Mouse (Mus musculus): Measurements from ENCODE around the gene Dcst1. TPM values are rescaled to one million over a fixed set of nuclear protein-coding genes. Genes with fewer than 3 reads are reported as not detected.

Gene Dcst1
- total RNA-seq, 2 experiments from 2014 or later: not detected

- no peak for ATAC-seq (ENCODE audit: poor library complexity, severe bottlenecking)
These were observed 48.9 kb downstream of the Dcst1 start for GRCm38 (mm10) chr3:89315930-89316831.

GRCm38 (mm10) chr3:89315195-89315929, 49.7 kb downstream of the Dcst1 start:
- ATAC-seq (ENCODE audit: poor library complexity, severe bottlenecking): peak; percentile 45; the same call in 1 of the 2 replicates

GRCm38 (mm10) chr3:89314791-89315190, 50.3 kb downstream of the Dcst1 start:
- ATAC-seq (ENCODE audit: poor library complexity, severe bottlenecking): no peak

- no peak for ATAC-seq (ENCODE audit: poor library complexity, severe bottlenecking)
These were observed 50.7 kb downstream of the Dcst1 start for GRCm38 (mm10) chr3:89314340-89314739.

- ATAC-seq (ENCODE audit: poor library complexity, severe bottlenecking): peak; percentile 80
These were observed 57.0 kb downstream of the Dcst1 start for GRCm38 (mm10) chr3:89308089-89308488.

GRCm38 (mm10) chr3:89305551-89306325, 59.3 kb downstream of the Dcst1 start:
- ATAC-seq (ENCODE audit: poor library complexity, severe bottlenecking): no peak

GRCm38 (mm10) chr3:89305105-89305504, 59.9 kb downstream of the Dcst1 start:
- no peak for ATAC-seq (ENCODE audit: poor library complexity, severe bottlenecking)

GRCm38 (mm10) chr3:89304440-89304839, 60.6 kb downstream of the Dcst1 start:
- no peak for ATAC-seq (ENCODE audit: poor library complexity, severe bottlenecking)

GRCm38 (mm10) chr3:89300514-89300913, 64.5 kb downstream of the Dcst1 start:
- no peak for ATAC-seq (ENCODE audit: poor library complexity, severe bottlenecking)

Other genes starting within 250 kb of the Dcst1 start
- gene Pklr, start 229.1 kb downstream of the Dcst1 start, total RNA-seq (2015): 1.2 and 4.0 TPM in 2 replicates
- 1.4 and 8.0 TPM in 2 replicates for gene Pklr, start 229.1 kb downstream of the Dcst1 start, total RNA-seq (2017)
- gene Hcn3, start 205.1 kb downstream of the Dcst1 start, total RNA-seq (2015): not detected in 2 replicates
- not detected in 2 replicates for gene Hcn3, start 205.1 kb downstream of the Dcst1 start, total RNA-seq (2017)
- gene Clk2, start 200.5 kb downstream of the Dcst1 start, total RNA-seq (2015): 38.1 and 38.4 TPM in 2 replicates
- gene Clk2, start 200.5 kb downstream of the Dcst1 start, total RNA-seq (2017): 47.1 and 48.5 TPM in 2 replicates
- gene Scamp3, start 187.8 kb downstream of the Dcst1 start, total RNA-seq (2015): 43.0 and 52.9 TPM in 2 replicates
- gene Scamp3, start 187.8 kb downstream of the Dcst1 start, total RNA-seq (2017): 17.9 and 18.1 TPM in 2 replicates
- gene Fam189b, start 182.1 kb downstream of the Dcst1 start, total RNA-seq (2015): 11.2 and 13.5 TPM in 2 replicates
- 3.3 and 5.6 TPM in 2 replicates for gene Fam189b, start 182.1 kb downstream of the Dcst1 start, total RNA-seq (2017)
- gene Gba, start 162.3 kb downstream of the Dcst1 start, total RNA-seq (2015): 77.6 and 78.1 TPM in 2 replicates
- 71.1 and 79.5 TPM in 2 replicates for gene Gba, start 162.3 kb downstream of the Dcst1 start, total RNA-seq (2017)
- gene Thbs3, start 150.1 kb downstream of the Dcst1 start, total RNA-seq (2015): 0.07 TPM in 1 of 2 replicates, not detected in the other
- 0.12 and 0.70 TPM in 2 replicates for gene Thbs3, start 150.1 kb downstream of the Dcst1 start, total RNA-seq (2017)
- 49.5 and 57.8 TPM in 2 replicates for gene Mtx1, start 138.2 kb downstream of the Dcst1 start, total RNA-seq (2015)
- 41.8 and 45.3 TPM in 2 replicates for gene Mtx1, start 138.2 kb downstream of the Dcst1 start, total RNA-seq (2017)
- gene Muc1, start 136.2 kb downstream of the Dcst1 start, total RNA-seq (2015): 0.25 and 0.58 TPM in 2 replicates
- 0.18 TPM in 1 of 2 replicates, not detected in the other for gene Muc1, start 136.2 kb downstream of the Dcst1 start, total RNA-seq (2017)
- gene Krtcap2, start 119.3 kb downstream of the Dcst1 start, total RNA-seq (2015): 142 and 167 TPM in 2 replicates
- gene Krtcap2, start 119.3 kb downstream of the Dcst1 start, total RNA-seq (2017): 159 and 189 TPM in 2 replicates
- gene Trim46, start 118.9 kb downstream of the Dcst1 start, total RNA-seq (2015): 0.39 and 0.80 TPM in 2 replicates
- 0.55 TPM in 1 of 2 replicates, not detected in the other for gene Trim46, start 118.9 kb downstream of the Dcst1 start, total RNA-seq (2017)
- 84.6 and 95.5 TPM in 2 replicates for gene Dpm3, start 105.9 kb downstream of the Dcst1 start, total RNA-seq (2015)
- gene Dpm3, start 105.9 kb downstream of the Dcst1 start, total RNA-seq (2017): 72.1 and 82.3 TPM in 2 replicates
- gene Slc50a1, start 94.7 kb downstream of the Dcst1 start, total RNA-seq (2015): 42.9 and 68.4 TPM in 2 replicates
- 31.5 and 52.2 TPM in 2 replicates for gene Slc50a1, start 94.7 kb downstream of the Dcst1 start, total RNA-seq (2017)
- gene Efna1, start 84.1 kb downstream of the Dcst1 start, total RNA-seq (2015): not detected in 2 replicates
- gene Efna1, start 84.1 kb downstream of the Dcst1 start, total RNA-seq (2017): not detected in 2 replicates
- not detected in 2 replicates for gene Efna3, start 42.3 kb downstream of the Dcst1 start, total RNA-seq (2015)
- gene Efna3, start 42.3 kb downstream of the Dcst1 start, total RNA-seq (2017): not detected in 2 replicates
- 0.16 and 0.33 TPM in 2 replicates for gene Efna4, start 27.2 kb downstream of the Dcst1 start, total RNA-seq (2015)
- not detected in 2 replicates for gene Efna4, start 27.2 kb downstream of the Dcst1 start, total RNA-seq (2017)
- 107 and 135 TPM in 2 replicates for gene Adam15, start 15.3 kb downstream of the Dcst1 start, total RNA-seq (2015)
- gene Adam15, start 15.3 kb downstream of the Dcst1 start, total RNA-seq (2017): 100 and 124 TPM in 2 replicates
- not detected in 2 replicates for gene Dcst2, start 3.3 kb downstream of the Dcst1 start, total RNA-seq (2015)
- gene Dcst2, start 3.3 kb downstream of the Dcst1 start, total RNA-seq (2017): not detected in 2 replicates
- gene Zbtb7b, start 29.5 kb upstream of the Dcst1 start, total RNA-seq (2015): 38.9 and 41.1 TPM in 2 replicates
- gene Zbtb7b, start 29.5 kb upstream of the Dcst1 start, total RNA-seq (2017): 63.8 and 71.3 TPM in 2 replicates
- gene Lenep, start 37.5 kb upstream of the Dcst1 start, total RNA-seq (2015): 1.6 and 2.3 TPM in 2 replicates
- 0.37 and 0.44 TPM in 2 replicates for gene Lenep, start 37.5 kb upstream of the Dcst1 start, total RNA-seq (2017)
- gene Flad1, start 46.6 kb upstream of the Dcst1 start, total RNA-seq (2015): 9.7 and 11.6 TPM in 2 replicates
- 10.8 and 11.8 TPM in 2 replicates for gene Flad1, start 46.6 kb upstream of the Dcst1 start, total RNA-seq (2017)
- gene Cks1b, start 53.1 kb upstream of the Dcst1 start, total RNA-seq (2015): 157 and 174 TPM in 2 replicates
- 126 and 134 TPM in 2 replicates for gene Cks1b, start 53.1 kb upstream of the Dcst1 start, total RNA-seq (2017)
- 42.9 and 51.6 TPM in 2 replicates for gene Shc1, start 53.2 kb upstream of the Dcst1 start, total RNA-seq (2015)
- gene Shc1, start 53.2 kb upstream of the Dcst1 start, total RNA-seq (2017): 52.4 and 55.1 TPM in 2 replicates
- 23.2 and 28.2 TPM in 2 replicates for gene Pygo2, start 65.0 kb upstream of the Dcst1 start, total RNA-seq (2015)
- 11.2 and 18.2 TPM in 2 replicates for gene Pygo2, start 65.0 kb upstream of the Dcst1 start, total RNA-seq (2017)
- 15.5 and 19.9 TPM in 2 replicates for gene Pbxip1, start 71.5 kb upstream of the Dcst1 start, total RNA-seq (2015)
- gene Pbxip1, start 71.5 kb upstream of the Dcst1 start, total RNA-seq (2017): 33.1 and 39.6 TPM in 2 replicates
- gene Pmvk, start 89.3 kb upstream of the Dcst1 start, total RNA-seq (2015): 13.7 and 14.2 TPM in 2 replicates
- 16.2 and 22.4 TPM in 2 replicates for gene Pmvk, start 89.3 kb upstream of the Dcst1 start, total RNA-seq (2017)
- gene Kcnn3, start 154.9 kb upstream of the Dcst1 start, total RNA-seq (2015): not detected in 2 replicates
- gene Kcnn3, start 154.9 kb upstream of the Dcst1 start, total RNA-seq (2017): not detected in 2 replicates